Mouse (Mus musculus) liver, adult 2 months (tissue): ENCODE results near the gene Lpp. TPM values are rescaled to one million over a fixed set of nuclear protein-coding genes. Genes with fewer than 3 reads are reported as not detected.
A peak's percentile ranks its signal among the peaks of the same experiment; 100 is the strongest.

Experiments used
- DNase-seq: peaks from one replicate; pipeline ENCODE4 v3.0.0-alpha.2; 2011; ENCODE audit warnings: low read depth, low spot score; ENCODE audit errors: extremely low read depth
- H3K27ac ChIP-seq: fragments of 200-500 bp; replicated peaks from 2 replicates; pipeline ENCODE4 v1.5.1; 2012; ENCODE audit warnings: low read depth, mild to moderate bottlenecking, control low read depth, inconsistent platforms, low read length; ENCODE audit not compliant: insufficient read depth
- H3K27me3 ChIP-seq: fragments of 200-500 bp; 2 replicates; pipeline ENCODE4 v1.6.1; 2012; ENCODE audit warnings: mild to moderate bottlenecking, moderate library complexity, low read length, inconsistent platforms; ENCODE audit not compliant: control insufficient read depth, insufficient read depth
- H3K36me3 ChIP-seq: fragments of 200-500 bp; 2 replicates; pipeline ENCODE4 v1.6.1; 2012; ENCODE audit warnings: low read length, inconsistent platforms; ENCODE audit not compliant: control insufficient read depth, insufficient read depth
- H3K4me1 ChIP-seq: fragments of 200-500 bp; 2 replicates; pipeline ENCODE4 v1.6.1; 2011; ENCODE audit warnings: low read length; ENCODE audit not compliant: control insufficient read depth, insufficient read depth
- H3K4me3 ChIP-seq: fragments of 200-500 bp; 2 replicates; pipeline ENCODE4 v1.5.1; 2011; ENCODE audit warnings: low read depth, mild to moderate bottlenecking, control low read depth, low read length, moderate library complexity; ENCODE audit not compliant: insufficient read depth
- H3K79me2 ChIP-seq: fragments of 200-500 bp; 2 replicates; pipeline ENCODE4 v1.6.1; 2012; ENCODE audit warnings: inconsistent platforms, mild to moderate bottlenecking, low read length, moderate library complexity; ENCODE audit not compliant: control insufficient read depth, insufficient read depth
- H3K9ac ChIP-seq: fragments of 200-500 bp; 2 replicates; pipeline ENCODE4 v1.6.1; 2012; ENCODE audit warnings: low read depth, mild to moderate bottlenecking, control low read depth, inconsistent platforms, low read length
- CTCF ChIP-seq: fragments of 200-500 bp; IDR thresholded peaks from 2 replicates; pipeline ENCODE4 v1.5.1; 2011; ENCODE audit warnings: low read depth, low read length, control low read depth
- POLR2A ChIP-seq: fragments of 200-500 bp; IDR thresholded peaks from 2 replicates; pipeline ENCODE4 v1.6.1; 2011; ENCODE audit warnings: low read length, control low read depth; ENCODE audit not compliant: insufficient read depth; ENCODE audit errors: extremely low read depth
- WGBS: fragments of 180-500 bp; shearing (Covaris S2); methylation state at CpG from one replicate; pipeline ENCODE4 v1.1.7; 2018; 5-methylcytosine and 5-hydroxymethylcytosine counted together
- polyA plus RNA-seq: library from polyadenylated mRNA; depleted of rRNA; stranded (reverse); fragments of >200 nt; gene quantifications from 2 replicates; pipeline ENCODE4 v1.2.3, GENCODE M21; 2012
- total RNA-seq: library from RNA; depleted of rRNA; stranded (reverse); fragments of >200 nt; gene quantifications from 2 replicates; pipeline ENCODE4 v1.2.3, GENCODE M21; 2014

The Lpp gene
- total and polyA plus RNA-seq, 2 experiments, result 7.5 to 23.0 TPM

DNA sequence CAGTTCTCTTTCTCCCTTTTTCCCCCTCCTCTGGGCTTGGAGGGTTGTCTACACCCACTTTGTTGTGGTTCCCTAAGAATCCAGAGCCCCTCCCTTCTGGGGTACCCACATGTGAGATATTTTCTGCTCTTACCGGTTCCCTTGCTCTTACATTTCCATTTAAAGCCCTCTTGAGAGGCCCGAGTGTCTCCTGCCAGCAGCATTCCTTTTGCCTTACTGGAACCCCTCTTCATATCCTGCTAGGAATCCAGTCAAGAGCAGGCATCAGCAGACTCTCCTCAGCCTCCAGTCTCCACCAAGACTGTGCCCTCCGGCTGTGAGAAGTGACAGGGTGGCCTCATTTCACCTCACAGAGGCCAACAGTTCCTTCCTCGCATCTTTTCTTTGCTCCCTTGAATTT is 24.7 kb downstream of the Lpp start:
- Histone ChIP-seq H3K27ac (no peak overlapping the region), H3K79me2 (peaks cover 14% of the 10 kb centered on the region; the same call in 1 of the 2 replicates), H3K4me1 (peaks cover 12% of the 10 kb centered on the region), H3K4me3 (no peak overlapping the region), H3K9ac (no peak overlapping the region), H3K36me3 (no peaks in the 10 kb centered on the region), H3K27me3 (no peaks in the 10 kb centered on the region)
- WGBS, result 85% methylated on average over 4 of the region's 4 CpGs
- TF ChIP-seq POLR2A (no peak), CTCF (no peak)
- no peak for DNase-seq

DNA sequence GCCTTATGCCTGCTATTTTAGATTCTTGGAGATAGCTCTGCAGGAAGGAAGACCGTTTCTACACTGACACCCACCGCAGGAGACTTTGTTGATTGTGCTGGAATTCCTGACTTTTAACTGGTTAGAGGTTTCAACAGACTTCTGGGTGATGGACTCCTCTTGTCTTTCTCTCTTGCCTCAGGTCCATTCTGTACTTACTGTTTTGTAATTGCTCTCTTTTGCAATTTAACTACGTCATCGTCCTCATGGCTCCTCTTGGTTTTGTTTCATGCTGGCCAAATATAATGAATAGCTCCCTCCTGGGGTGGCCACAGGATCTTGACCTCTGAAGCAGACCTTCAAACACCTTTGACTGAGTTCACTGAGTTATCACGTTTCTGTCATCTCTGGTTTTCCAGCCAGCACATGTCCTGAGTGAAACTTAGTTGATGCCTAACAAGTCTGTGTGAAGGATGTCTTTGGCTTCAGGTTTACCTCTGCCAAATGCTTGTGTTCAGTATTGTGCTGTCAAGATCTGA is 27.4 kb downstream of the Lpp start:
- peak; percentile 99 for DNase-seq
- 22% methylated on average over 5 of the region's 5 CpGs for WGBS
- Histone ChIP-seq H3K36me3 (no peaks in the 10 kb centered on the region), H3K27ac (peak overlapping the region; percentile 96), H3K4me3 (no peak overlapping the region), H3K27me3 (no peaks in the 10 kb centered on the region), H3K9ac (0 out of 2 replicates have a peak overlapping the region, but pooled peaks have one; percentile 33), H3K79me2 (peaks cover 11% of the 10 kb centered on the region; the same call in 1 of the 2 replicates), H3K4me1 (peaks cover 23% of the 10 kb centered on the region)
- no peak for TF ChIP-seq CTCF

DNA sequence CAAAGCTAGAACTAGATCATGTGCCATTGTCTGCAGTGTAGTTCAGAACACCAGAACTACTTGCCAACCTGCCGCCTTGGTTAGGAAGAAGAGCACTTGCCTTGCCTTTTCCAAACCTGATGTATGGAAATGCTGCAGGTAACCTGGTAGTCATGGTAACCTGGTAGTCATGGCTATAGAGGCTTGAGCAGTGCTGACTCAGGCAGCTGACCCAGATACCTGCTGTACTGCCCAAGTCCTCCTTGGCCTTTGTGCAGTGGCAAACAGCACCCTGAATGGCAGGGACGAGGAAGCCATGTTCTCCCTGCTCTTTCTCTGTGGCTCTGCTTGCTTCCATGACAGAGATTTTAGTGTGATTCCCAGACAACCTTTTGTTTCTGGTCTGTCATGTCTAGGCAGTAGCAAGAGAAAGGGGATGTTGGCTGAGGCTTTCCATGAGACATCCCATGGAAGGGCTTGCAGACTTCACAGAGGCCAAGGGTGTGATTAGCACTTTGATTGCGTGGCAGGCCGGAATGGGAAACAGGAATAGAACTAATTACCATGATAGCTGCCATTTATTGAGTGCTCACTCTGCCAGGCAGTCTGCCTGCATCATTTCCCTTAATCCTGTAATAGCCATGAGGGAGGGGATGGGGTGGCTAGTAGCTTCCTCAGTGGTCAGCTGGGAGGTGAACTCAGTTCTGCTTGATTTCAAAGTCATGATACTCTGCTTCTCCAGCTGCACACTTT is 28.5 kb downstream of the Lpp start:
- WGBS, result 75% methylated on average over 4 of the region's 4 CpGs
- Histone ChIP-seq H3K27me3 (no peaks in the 10 kb centered on the region), H3K27ac (no peak overlapping the region), H3K4me3 (no peak overlapping the region), H3K4me1 (peaks cover 23% of the 10 kb centered on the region), H3K79me2 (peaks cover 15% of the 10 kb centered on the region; the same call in 1 of the 2 replicates), H3K36me3 (no peaks in the 10 kb centered on the region), H3K9ac (no peak overlapping the region)
- no peak for DNase-seq
- TF ChIP-seq CTCF (no peak), POLR2A (no peak)

DNA sequence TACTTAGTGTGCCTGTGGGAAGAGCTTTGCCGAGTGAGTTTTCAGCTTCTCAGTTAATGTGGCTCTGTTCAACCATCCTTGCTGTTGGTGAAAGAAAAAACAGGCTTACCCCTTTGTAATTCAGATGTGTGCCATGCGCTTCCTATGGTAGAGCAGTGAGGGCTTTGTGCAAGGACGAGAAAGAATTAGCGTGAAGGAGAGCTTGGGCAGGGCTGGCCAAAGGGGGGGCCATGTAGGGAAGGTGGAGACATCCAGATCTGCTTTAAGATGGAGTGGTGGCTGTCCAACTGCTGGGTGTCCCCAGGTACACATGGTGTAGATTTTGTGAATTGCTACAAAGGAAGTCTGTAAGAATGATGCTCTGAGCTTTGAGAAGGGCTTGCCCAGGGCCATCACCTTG is 29.9 kb downstream of the Lpp start:
- no peak for TF ChIP-seq POLR2A
- no peak for TF ChIP-seq CTCF
- no peak overlapping the region for H3K4me3 ChIP-seq
- no peak overlapping the region for H3K9ac ChIP-seq
- DNase-seq, result no peak
- no peak overlapping the region for H3K27ac ChIP-seq
- no peaks in the 10 kb centered on the region for H3K36me3 ChIP-seq
- WGBS, result 92% methylated on average over 4 of the region's 4 CpGs
- peaks cover 23% of the 10 kb centered on the region for H3K4me1 ChIP-seq
- H3K27me3 ChIP-seq, result no peaks in the 10 kb centered on the region
- peaks cover 14% of the 10 kb centered on the region; the same call in 1 of the 2 replicates for H3K79me2 ChIP-seq

DNA sequence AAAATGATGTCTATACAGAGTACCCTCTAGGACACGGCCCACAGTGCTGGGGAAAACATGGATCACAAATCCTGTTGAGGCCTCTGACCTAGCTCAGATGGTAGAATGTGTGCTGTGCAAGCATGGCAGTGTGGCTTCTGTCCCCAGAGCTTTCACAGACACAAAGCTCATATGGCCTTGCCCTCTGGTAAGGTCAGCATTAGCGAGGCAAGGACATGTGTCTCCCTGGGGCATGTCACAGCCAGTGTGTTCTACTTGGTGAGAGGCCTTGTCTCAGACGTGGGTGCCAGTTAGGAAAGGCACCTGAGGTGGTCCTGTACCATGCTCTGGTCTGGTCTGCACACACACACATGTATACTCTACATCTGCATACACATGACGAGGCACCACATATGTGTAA is 30.4 kb downstream of the Lpp start:
- no peaks in the 10 kb centered on the region for H3K36me3 ChIP-seq
- no peaks in the 10 kb centered on the region for H3K27me3 ChIP-seq
- TF ChIP-seq CTCF (no peak), POLR2A (no peak)
- peak overlapping the region; percentile 49 for H3K27ac ChIP-seq
- no peak overlapping the region for H3K4me3 ChIP-seq
- 57% methylated on average over 4 of the region's 4 CpGs for WGBS
- peaks cover 23% of the 10 kb centered on the region for H3K4me1 ChIP-seq
- peaks cover 14% of the 10 kb centered on the region; the same call in 1 of the 2 replicates for H3K79me2 ChIP-seq
- H3K9ac ChIP-seq, result no peak overlapping the region
- peak; percentile 58 for DNase-seq

DNA sequence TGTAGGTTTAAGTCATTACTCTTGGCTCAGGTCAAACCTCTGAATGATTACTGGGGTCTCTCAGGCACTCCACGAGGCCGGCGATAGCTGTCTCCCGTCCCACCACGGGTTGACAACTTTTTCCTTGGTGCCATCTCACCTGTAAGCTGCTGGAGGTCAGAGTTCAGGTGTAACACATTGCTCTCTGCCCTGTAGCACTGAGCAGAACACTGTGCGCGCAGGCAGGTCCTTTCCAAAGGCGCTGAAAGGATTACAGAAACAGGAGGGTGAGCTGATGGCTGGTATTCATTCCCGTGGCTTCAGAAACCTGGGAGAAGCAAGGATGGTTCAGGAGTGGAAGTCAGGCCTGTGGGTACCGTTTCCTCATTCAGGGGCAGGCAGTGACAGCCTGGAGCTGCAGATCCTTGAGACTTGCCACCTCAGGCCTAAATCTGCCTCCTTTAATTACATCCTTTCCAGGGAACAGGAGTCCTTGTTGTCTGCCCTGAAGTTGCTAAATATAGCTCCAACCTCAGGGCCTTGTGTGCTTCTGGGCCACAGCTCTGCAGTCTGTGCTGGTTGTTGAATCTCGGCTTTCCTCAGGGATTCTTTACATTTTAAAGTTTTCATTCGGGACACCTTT is 31.2 kb downstream of the Lpp start:
- 38% methylated on average over 12 of the region's 12 CpGs for WGBS
- Histone ChIP-seq H3K79me2 (peaks cover 20% of the 10 kb centered on the region; the same call in 1 of the 2 replicates), H3K4me1 (peaks cover 23% of the 10 kb centered on the region), H3K4me3 (no peak overlapping the region), H3K27me3 (no peaks in the 10 kb centered on the region), H3K36me3 (no peaks in the 10 kb centered on the region), H3K27ac (peak overlapping the region; percentile 67), H3K9ac (0 out of 2 replicates have a peak overlapping the region, but pooled peaks have one; percentile 24)
- DNase-seq, result peak; percentile 84
- no peak for TF ChIP-seq POLR2A
- TF ChIP-seq CTCF, result no peak
